In genomic region chr9:78051677-78052076, GRCm38 (mm10) we compare ENCODE assay signal across 28 mouse cellular contexts. TPM values are rescaled to one million over a fixed set of nuclear protein-coding genes. Genes with fewer than 3 reads are reported as not detected.
DNase-seq lines count a peak whose midpoint lies in the region; ATAC-seq and TF ChIP-seq lines count a peak whose summit lies in the region.
"Had no signal": no experiment of that assay in that cellular context is flagged by ENCODE, and none has a peak within 500 bp of the region (broad histone marks: within the 10 kb centered on the region; RNA-seq: fewer than 3 reads in every experiment).

Gene Gcm1, plus strand, starts transcription at chr9:78051924.

- no peak within 1 kb of the TSS for H3K4me2 ChIP-seq in intestine, embryonic 15.5 days (replicated peaks)
- H3K4me2 ChIP-seq in kidney, postnatal 0 days (ENCODE audit: low read length), result no peak within 1 kb of the TSS
- H3K4me2 ChIP-seq: embryonic facial prominence, embryonic 15.5 days; hindbrain, embryonic 12.5 days; midbrain, embryonic 12.5 days had no signal

- peak; percentile 79 for DNase-seq in kidney, adult 2 months
- peak; percentile 1 for DNase-seq in kidney, postnatal 0 days (ENCODE audit: low spot score)
- DNase-seq in yolk sac, embryonic 10.5 days (ENCODE audit: low spot score), result peak; percentile 67
- no peak for DNase-seq in spleen, adult 12 weeks (ENCODE audit: low spot score)
- DNase-seq in thymus, postnatal 25 days, result no peak
- DNase-seq: adrenal gland, postnatal 14 days; cerebellum, adult 9-11 months; gastrocnemius, postnatal 14 days; heart, adult 2 months; layer of hippocampus, postnatal 36 days had no signal

- TF ChIP-seq POLR2A in kidney, adult 2 months (IDR thresholded peaks at IDR 0.05; ENCODE audit: low read depth, low read length), result no peak

- H3K4me1 ChIP-seq in intestine, embryonic 15.5 days (replicated peaks), result no peaks in the 10 kb centered on the region
- H3K4me1 ChIP-seq in kidney, adult 2 months (ENCODE audit: control insufficient read depth, insufficient read depth, low read length), result no peaks in the 10 kb centered on the region
- no peaks in the 10 kb centered on the region for H3K4me1 ChIP-seq in kidney, postnatal 0 days (replicated peaks; ENCODE audit: insufficient read depth, low read length)
- H3K4me1 ChIP-seq: embryonic facial prominence, embryonic 15.5 days; hindbrain, embryonic 12.5 days; midbrain, embryonic 12.5 days had no signal

- 46% methylated on average over 3 of the region's 3 CpGs for WGBS in intestine, embryonic 15.5 days
- WGBS in kidney, adult 2 months, result 45% methylated on average over 3 of the region's 3 CpGs
- WGBS in kidney, postnatal 0 days, result 33% methylated on average over 3 of the region's 3 CpGs

- ATAC-seq in intestine, embryonic 15.5 days, result peak; percentile 86
- ATAC-seq in kidney, postnatal 0 days (replicated peaks; ENCODE audit: low FRiP score, low read depth), result peak; percentile 75; the same call in 1 of the 2 replicates
- no peak for ATAC-seq in megakaryocyte, adult 5-6 weeks (ENCODE audit: poor library complexity, severe bottlenecking)
- ATAC-seq: forebrain, embryonic 16.5 days; lung, postnatal 0 days had no signal

- no peaks in the 10 kb centered on the region for H3K27me3 ChIP-seq in intestine, embryonic 15.5 days (replicated peaks)
- no peaks in the 10 kb centered on the region for H3K27me3 ChIP-seq in kidney, adult 2 months (replicated peaks; ENCODE audit: control insufficient read depth, insufficient read depth, low read length)
- no peaks in the 10 kb centered on the region for H3K27me3 ChIP-seq in kidney, postnatal 0 days (ENCODE audit: insufficient read depth, low read length)
- H3K27me3 ChIP-seq: embryonic facial prominence, embryonic 15.5 days; hindbrain, embryonic 12.5 days; midbrain, embryonic 12.5 days had no signal

- H3K4me3 ChIP-seq in intestine, embryonic 15.5 days (replicated peaks), result no peak within 1 kb of the TSS
- H3K4me3 ChIP-seq in kidney, adult 2 months (ENCODE audit: insufficient read depth, low read depth, low read length), result no peak within 1 kb of the TSS
- H3K4me3 ChIP-seq in kidney, postnatal 0 days (replicated peaks; ENCODE audit: low read depth, low read length), result no peak within 1 kb of the TSS
- H3K4me3 ChIP-seq: embryonic facial prominence, embryonic 15.5 days; heart, adult 2 months; hindbrain, embryonic 12.5 days; midbrain, embryonic 12.5 days had no signal

- no peak within 1 kb of the TSS for H3K27ac ChIP-seq in intestine, embryonic 15.5 days
- H3K27ac ChIP-seq in kidney, adult 2 months (ENCODE audit: insufficient read depth, low read depth, low read length), result no peak within 1 kb of the TSS
- no peak within 1 kb of the TSS for H3K27ac ChIP-seq in kidney, postnatal 0 days
- H3K27ac ChIP-seq: embryonic facial prominence, embryonic 15.5 days; heart, adult 2 months; hindbrain, embryonic 12.5 days; midbrain, embryonic 12.5 days; stomach, postnatal 0 days had no signal

- no peaks in the 10 kb centered on the region for H3K36me3 ChIP-seq in intestine, embryonic 15.5 days
- no peaks in the 10 kb centered on the region for H3K36me3 ChIP-seq in kidney, adult 2 months (ENCODE audit: control insufficient read depth, insufficient read depth, low read length)
- H3K36me3 ChIP-seq in kidney, postnatal 0 days (ENCODE audit: insufficient read depth, low read length), result no peaks in the 10 kb centered on the region
- H3K36me3 ChIP-seq: embryonic facial prominence, embryonic 15.5 days; hindbrain, embryonic 12.5 days; midbrain, embryonic 12.5 days had no signal

- H3K9me3 ChIP-seq in intestine, embryonic 15.5 days, result no peaks in the 10 kb centered on the region
- H3K9me3 ChIP-seq in kidney, postnatal 0 days (replicated peaks; ENCODE audit: low read length), result no peaks in the 10 kb centered on the region
- H3K9me3 ChIP-seq: embryonic facial prominence, embryonic 15.5 days; hindbrain, embryonic 12.5 days; midbrain, embryonic 12.5 days had no signal

- H3K9ac ChIP-seq in intestine, embryonic 15.5 days, result no peak within 1 kb of the TSS
- no peak within 1 kb of the TSS for H3K9ac ChIP-seq in kidney, postnatal 0 days (ENCODE audit: low read depth, low read length)
- H3K9ac ChIP-seq: embryonic facial prominence, embryonic 15.5 days; hindbrain, embryonic 12.5 days; midbrain, embryonic 12.5 days had no signal

- TF ChIP-seq CTCF in kidney, adult 2 months (conservative IDR thresholded peaks at IDR 0.05; ENCODE audit: insufficient read depth, insufficient read length, low read depth, low read length), result no peak
- TF ChIP-seq CTCF in kidney, postnatal 0 days (IDR thresholded peaks at IDR 0.05; ENCODE audit: low read depth), result no peak

RNA-seq across cellular contexts. Expression of gene Gcm1, which starts in this region (rescaled TPM):
- not detected in 2 replicates for polyA plus RNA-seq in intestine, embryonic 15.5 days (2015; fragmentation: Nextera tagmentation; extraction: Ambion mirVana)
- 3.1 and 3.5 TPM in 2 replicates for polyA plus RNA-seq in kidney, adult 2 months (2012; rRNA removed)
- polyA plus RNA-seq in kidney, postnatal 0 days (2015; fragmentation: Nextera tagmentation; extraction: Ambion mirVana), result 1.3 and 2.1 TPM in 2 replicates
- total RNA-seq in megakaryocyte, adult 5-6 weeks (2015), result not detected in 2 replicates
- total RNA-seq in megakaryocyte, adult 5-6 weeks (2017), result not detected in 2 replicates
- total RNA-seq: adrenal gland, postnatal 14 days; common myeloid progenitor, adult 5-6 weeks; gastrocnemius, postnatal 14 days; heart, adult 2 months; heart, postnatal 25 days; layer of hippocampus, adult 8-10 months; layer of hippocampus, postnatal 36 days; left cerebral cortex, postnatal 10 days; liver, adult 2 months; neutrophil, adult 5-6 weeks had no signal
- polyA plus RNA-seq: C2C12; embryonic facial prominence, embryonic 15.5 days; forebrain, embryonic 16.5 days; heart, adult 2 months; heart, embryonic 14.5 days; hindbrain, embryonic 12.5 days; liver, adult 2 months; liver, embryonic 16.5 days; small intestine, adult 2 months; stomach, postnatal 0 days had no signal

Comparison
In these comparisons a context has a peak if more than half of its experiments do, and no peak if none do; other contexts are left out.
1. Peak in ATAC-seq in intestine, embryonic 15.5 days; RNA of the gene not detected or under 1 TPM.
2. DNase-seq: peak in kidney, adult 2 months (single experiment), kidney, postnatal 0 days (single experiment) and yolk sac, embryonic 10.5 days (single experiment); none in spleen, adult 12 weeks (single experiment) and thymus, postnatal 25 days (single experiment).